Mouse (Mus musculus): ENCODE data around the gene Cdc42. TPM values are rescaled to one million over a fixed set of nuclear protein-coding genes. Genes with fewer than 3 reads are reported as not detected.

Gene Cdc42
- total RNA-seq (2021), result 100 to 1,000 TPM; 143 to 147 TPM
- long read RNA-seq, experiment 1, transcript Cdc42-202 (6 exons, 2,108 nt), result major isoform, 84 of 156 reads
- long read RNA-seq, experiment 1, transcript Cdc42-201 (6 exons, 1,448 nt), result minor isoform, 12 of 156 reads
- long read RNA-seq, experiment 1, partial matches to known transcripts, result 30 of 156 reads
- long read RNA-seq, experiment 1, other reads (novel, unspliced or antisense), result 30 of 156 reads
- long read RNA-seq, experiment 2, transcript Cdc42-201 (6 exons, 1,448 nt), result minor isoform, 10 of 83 reads
- long read RNA-seq, experiment 2, transcript Cdc42-202 (6 exons, 2,108 nt), result major isoform, 36 of 83 reads
- long read RNA-seq, experiment 2, partial matches to known transcripts, result 14 of 83 reads
- long read RNA-seq, experiment 2, other reads (novel, unspliced or antisense), result 23 of 83 reads

DNA sequence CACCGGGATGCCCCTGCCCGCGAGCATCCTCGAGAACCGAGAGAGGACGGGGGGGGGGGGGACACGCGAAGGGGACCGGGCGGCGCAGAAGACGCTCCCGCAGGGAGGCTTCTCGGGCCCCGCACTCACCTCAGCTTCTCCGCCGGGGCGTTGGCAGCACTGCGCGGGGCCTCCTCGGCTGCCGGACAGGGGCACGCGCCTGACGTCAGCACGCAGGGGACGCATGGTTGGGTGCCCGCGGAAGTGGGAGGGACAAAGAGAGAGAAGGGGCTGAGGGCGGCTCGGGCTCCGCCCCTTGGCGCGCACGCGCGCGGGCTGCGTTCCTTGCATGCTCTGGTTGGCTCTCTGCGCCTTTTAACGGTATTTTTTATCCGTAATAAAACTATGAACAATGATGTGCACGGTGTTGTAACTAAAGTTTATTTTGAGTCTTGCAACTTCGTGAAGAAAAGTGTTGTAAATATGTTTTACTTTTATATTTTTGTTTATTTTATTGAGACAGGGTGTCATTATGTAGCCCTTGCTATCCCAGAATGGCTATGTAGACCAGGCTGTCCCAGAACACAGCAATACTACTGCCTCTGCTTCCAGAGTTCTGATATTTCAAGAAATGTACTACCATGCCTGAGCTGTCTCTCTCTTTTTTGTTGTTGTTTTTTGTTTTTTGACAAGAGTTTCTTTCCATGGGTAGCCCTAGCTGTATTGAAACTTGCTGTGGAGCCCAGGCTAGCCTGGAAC lies at the start of gene Cdc42:
Gene Cdc42 (minus strand): TSS at position 204 of the 738 bp plus-strand sequence.
- peak; percentile 99 for DNase-seq

DNA sequence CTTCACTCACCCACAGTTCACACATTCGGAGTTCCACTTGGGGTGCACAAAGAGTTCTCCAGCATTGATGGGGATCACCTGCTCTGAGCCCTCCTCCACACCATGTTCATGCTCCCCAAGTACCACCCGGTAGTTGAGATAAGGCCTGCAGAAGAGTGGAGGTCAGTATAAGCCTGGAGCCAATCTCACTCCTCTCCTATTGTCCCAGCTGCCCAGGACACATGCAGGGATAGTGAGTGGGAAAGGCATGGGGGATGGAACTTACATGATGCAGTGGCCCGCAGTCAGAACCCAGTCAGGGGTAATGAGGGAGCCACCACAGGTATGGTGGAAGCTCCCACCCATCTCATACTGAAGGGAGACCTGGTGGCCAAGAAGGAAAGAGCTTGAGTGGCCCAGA lies 48.1 kb upstream of the Cdc42 start:
- no peak for DNase-seq

DNA sequence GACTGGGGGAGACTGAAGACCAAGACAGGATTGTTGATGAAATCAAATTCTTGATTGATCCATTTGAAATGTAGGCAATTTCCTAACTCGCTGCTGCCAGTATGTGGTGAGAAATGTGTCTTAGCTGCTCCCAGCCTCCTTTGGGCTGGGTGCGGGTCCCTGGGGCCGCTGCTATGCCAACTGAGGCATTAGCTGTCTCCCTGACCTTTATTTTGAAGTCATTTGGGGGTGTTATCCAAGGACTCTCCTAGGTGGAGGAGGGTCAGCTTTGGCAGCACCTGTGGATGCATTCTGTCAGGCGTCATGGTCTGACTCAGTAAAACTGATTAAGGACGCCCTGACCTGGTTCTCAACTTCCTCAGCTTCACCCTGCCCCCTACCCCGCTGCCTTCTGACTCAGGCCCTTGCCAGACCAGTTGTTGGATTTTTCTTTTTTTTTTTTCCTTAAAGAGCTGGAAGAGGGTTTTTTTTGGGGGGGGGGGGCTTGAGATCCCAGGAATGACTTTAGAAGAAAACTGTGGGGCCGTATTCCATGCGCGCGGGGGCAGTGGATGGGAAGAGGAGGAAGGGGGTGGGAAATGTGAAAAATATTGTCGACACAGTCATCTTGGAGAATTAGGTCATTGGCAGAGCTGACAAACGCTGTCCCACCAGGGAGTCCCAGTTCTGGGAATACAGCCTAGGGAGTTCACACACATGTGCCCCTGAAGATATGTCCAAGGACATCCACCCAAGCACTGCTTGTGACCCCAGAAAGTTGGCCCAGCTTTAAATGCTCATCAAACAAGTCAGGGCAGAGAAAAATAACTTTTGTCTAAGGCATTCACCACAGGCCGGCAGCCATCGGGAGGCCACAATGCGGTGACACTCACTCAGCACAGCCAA lies 39.4 kb upstream of the Cdc42 start:
- peak; percentile 78 to 87 for DNase-seq

DNA sequence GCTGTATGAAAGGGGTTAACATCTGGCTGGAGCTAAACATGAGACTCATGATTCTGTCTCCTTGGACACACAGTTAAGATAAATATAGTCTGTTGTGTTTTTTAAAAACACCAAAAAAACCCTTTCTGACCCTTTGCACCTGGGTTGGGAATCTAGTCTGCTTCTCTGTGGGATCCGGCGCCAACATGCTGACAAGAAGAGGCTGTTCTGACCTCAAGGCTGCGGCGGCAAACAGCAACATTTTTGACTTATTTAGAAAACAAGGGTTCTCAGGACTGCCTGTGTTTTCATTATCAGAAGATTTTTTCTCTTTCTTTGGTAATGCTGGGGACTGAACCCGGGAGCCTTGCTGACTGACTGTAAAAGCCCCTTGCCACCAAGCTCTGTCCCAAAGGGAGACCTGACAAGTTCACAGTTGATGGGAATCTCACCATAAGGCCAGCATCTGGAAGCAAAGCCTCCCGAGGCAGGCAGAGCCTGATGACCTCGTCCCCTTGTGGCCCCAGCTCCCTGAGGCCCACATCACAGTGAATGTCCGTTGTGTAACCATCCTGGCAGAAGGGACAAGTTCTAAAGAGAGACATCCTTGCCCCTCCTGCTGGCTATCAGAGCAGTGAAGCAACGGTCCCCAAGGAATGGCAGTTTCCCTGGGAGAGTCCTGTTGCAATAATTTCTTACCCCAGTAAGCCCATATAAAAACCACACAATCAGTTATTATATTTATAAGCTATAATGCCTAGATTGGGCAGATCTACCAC lies 36.0 kb upstream of the Cdc42 start:
- peak; percentile 74 to 87 for DNase-seq

DNA sequence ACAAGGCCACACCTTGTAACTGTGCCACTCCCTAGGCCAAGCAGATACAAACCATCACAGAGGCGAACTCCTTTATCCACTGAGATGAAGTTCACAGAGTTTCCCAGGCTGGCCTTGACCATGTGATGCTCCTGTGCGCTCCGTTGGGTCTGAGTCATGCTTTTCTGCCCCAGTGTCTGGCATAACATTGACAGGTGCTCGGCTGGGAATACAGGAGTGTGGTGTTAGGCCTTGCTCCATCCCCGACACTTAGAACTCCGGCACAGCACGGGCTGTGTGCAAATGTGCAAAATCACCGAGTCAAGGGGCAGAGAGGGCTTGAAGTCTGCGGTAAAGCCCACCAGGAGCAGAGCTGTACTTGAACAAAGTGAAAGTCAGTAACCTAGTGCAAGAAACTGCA lies 35.4 kb upstream of the Cdc42 start:
- DNase-seq, result no peak

DNA sequence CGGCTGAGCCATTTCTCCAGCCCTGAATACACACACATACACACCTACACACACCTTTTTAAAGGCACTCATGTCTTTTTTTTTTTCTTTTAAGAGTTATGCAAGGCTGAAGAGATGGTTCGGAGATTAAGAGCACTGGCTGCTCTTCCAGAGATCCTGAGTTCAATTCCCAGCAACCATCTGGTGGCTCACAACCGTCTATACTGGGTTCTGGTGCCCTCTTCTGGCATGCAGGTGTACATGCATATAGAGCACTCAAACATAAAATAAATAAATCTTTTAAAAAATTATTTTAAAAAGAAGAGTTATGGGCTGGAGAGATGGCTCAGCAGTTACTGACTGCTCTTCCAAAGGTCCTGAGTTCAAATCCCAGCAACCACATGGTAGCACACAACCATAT lies 33.8 kb upstream of the Cdc42 start:
- no peak for DNase-seq

DNA sequence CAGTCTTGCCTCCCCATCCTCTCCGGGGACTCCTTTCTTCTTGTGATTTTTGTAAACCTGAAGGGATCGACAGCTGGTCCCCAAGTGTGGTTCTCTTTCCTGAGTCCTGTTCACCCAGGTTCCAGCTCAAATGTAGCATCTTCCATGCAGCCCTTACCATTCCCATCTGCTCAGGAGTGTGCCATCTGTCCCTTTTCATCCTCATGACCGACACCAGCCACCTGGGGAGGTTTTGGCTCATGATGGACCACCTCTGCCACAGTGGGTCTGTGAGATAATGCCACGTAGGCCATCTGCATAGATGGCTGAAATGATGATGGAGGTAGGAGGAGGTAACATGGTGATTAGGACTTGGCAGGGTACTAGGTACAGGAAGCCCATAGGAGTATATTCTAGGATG lies 32.7 kb upstream of the Cdc42 start:
- DNase-seq, result no peak

DNA sequence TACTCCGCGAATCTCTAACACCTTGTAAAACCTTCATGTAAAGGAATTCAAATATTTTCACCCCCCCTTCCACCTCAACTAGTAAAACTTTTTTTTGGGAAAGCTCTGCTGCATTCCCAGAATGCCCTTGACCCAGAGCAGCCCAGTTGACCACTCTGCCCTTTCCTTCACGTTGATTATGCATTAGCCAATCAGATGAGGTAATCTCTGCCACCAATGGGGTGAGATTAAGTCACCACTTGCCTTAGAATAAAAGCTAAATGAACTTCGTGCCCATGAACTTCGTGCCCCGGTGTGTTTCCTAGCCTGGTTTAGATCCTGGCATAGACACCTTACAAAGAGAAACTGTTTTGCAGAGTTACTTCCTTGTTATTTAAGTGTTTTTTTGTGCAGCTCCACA lies 31.5 kb upstream of the Cdc42 start:
- DNase-seq, result peak; percentile 53 to 59

DNA sequence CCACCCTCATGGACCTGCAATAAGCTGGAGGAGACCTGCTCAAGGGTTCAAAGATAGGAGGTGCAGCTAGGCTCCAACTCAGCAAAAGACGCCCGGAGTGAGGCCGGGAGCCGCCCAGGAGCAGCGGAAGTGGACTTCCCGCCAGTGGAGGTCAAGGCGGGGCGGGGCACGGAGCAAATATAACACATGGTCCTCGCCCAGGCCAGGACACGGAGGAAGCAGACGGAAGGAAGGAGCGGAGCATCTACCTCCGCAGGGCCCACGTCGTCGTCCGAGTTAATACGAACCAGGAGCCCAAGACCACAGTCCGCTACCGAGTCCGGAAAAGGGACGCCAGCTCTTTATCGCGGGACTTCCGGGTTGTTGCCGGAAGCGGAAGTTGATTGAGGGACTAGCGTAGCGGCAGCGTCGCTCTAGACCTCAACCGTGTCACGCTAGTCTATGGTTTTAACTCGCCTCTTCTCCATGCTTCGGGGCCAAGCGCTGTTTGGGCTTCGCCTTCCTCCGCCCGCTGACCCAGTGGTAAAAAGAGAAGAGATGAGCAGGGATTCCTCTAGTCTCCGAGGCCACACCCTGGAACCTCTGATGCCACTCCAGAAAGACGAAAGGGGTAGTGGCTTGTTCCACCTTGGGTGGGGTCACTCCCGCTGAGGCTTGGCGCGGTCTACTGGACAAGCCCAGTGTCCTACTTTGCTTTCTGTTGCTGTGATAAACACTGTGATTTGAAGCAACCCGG lies 30.7 kb upstream of the Cdc42 start:
- DNase-seq, result peak; percentile 93 to 94

DNA sequence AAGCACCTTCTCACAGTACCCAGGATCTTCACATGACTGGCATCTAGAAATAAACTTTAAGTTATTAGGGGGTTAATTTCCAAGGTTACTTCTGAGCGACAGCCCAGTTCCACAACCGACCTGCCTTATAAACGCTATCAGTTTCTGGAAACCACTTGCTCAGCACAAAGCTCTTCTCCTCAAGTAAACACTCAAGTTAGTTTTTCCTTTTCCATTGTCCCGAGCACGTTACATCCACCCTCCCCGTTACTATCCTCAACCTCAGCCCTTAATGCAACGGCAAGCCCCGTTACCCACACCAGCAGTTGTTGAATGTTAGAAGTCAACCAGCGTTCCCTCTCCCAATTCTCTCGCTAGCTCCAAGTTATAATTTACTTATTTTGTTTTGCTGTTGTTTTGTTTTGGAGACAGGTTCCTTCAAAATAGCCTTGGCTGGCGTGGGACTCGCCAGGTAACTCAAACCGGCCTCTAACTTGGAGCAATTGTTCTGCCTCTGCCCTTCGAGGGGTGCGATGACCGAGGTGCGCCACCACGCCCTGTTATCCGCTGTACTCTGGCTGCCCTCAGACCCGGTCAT lies 30.1 kb upstream of the Cdc42 start:
- no peak for DNase-seq

DNA sequence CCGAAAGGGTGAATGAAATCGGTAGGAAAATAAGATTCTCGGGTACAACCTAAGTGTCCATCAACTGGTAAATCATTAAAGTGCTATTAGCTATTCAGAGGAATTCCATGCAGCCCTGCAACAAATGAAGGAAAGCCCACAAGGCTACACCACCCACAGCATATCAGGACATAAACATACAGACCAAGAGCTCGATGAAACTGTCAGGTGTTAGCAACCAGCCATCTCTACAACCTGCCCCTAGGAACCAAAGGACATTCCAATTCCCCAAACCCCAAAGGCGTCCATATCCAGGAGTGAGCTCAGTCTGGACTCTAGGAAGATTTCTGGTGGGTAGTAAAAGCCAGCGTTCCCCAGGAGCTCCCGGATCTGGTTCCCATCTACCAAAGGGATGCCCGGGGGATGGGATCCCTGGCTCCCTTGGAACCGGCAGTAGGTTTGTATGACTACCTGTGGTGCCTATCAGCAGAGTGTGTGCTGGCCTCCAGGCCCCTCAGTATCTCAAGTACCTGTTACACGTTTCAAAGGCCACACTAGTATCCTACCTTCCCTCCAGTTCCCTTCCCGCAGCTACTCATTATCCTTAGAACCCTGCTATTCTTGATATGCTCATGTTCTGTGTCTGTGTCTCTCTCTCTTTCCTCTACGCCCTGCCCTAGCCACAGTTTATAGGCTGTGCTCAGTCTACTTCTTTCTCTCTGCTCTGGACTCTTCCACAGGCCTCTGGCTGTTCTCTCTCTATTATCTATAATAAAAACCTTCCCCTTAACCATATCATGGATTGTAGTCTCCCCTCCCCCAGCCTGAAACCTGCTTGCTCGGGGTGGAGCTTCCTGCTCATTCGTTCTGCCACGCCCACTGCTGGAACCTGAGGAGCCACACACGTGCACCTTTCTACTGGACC lies 23.4 kb upstream of the Cdc42 start:
- DNase-seq, result no peak

DNA sequence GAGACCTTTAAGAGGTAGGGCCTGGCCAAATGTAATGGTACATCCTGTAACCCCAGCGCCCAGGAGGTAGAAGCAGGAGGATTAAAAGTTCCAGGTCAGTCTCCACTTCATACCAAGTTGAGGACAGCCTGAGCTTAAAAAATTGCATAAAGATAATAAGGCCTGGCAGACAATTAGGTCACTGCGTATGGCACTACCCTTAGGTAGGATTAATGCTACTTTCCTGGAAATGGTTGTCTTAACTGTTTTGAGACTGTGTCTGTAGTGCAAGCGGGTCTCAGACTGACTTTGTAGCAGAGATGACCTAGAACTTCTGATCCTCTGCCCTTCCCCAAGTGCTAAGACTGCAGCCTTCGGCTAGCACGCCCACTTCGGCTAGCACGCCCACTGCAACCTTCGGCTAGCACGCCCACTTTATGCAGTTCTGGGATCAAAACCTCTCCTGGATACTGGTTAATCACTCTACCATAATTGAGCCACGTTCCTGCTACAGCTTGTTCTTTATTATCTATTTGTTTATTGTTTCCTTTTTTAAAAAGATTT lies 22.3 kb upstream of the Cdc42 start:
- DNase-seq, result no peak

DNA sequence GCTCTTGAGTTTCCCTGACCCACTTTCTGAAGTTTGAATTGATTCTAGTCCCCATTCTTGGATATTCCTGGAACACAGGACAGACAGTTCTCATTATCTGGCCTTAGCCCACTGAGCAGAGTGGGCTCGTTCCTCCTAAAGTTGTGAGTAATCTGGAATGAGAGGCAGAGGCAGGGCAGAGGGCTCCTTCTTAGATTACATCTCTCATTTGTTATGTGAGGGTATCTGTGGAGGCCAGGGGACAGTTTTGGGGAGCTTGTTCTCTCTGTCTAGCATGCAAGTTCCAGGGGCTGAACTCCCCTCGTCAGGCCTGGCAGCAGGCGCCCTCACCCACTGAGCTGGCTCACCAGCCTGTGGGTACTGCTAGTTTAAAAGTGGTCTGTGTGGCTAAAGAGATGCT lies 21.6 kb upstream of the Cdc42 start:
- DNase-seq, result no peak

DNA sequence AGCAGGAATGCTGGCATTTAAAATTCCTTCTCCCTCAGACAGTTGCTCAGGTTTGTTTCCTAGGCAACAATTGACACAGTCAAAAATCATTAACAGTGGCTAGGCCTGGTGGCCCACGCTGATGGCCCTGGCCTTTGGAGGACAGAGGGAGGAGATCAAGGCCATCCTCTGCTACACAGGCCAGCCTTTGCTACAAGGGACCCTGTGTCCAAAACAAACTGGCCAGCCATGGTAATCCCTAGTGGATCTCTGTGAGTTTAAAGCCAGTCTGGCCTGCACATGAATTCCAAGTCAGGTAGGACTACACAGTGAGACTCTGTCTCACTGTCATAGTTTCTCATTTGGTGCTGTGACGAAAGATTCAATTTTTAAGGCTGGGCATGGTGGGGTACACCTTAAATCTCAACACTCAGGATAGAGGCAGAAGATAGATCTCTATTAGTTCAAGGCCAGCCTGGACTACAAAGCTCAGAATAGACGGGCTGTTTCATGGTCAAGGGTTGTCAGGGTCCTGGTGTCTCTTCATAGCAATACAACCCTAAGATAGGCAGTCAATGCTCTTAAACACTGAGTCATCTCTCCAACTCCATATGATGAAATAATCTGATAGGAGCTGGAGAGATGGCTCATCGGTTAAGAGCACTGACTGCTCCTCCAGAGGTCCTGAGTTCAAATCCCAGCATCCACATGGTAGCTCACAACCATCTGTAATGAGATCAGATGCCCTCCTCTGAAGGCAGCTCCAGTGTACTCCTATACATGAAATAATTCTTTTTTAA lies 20.2 kb upstream of the Cdc42 start:
- DNase-seq, result no peak

DNA sequence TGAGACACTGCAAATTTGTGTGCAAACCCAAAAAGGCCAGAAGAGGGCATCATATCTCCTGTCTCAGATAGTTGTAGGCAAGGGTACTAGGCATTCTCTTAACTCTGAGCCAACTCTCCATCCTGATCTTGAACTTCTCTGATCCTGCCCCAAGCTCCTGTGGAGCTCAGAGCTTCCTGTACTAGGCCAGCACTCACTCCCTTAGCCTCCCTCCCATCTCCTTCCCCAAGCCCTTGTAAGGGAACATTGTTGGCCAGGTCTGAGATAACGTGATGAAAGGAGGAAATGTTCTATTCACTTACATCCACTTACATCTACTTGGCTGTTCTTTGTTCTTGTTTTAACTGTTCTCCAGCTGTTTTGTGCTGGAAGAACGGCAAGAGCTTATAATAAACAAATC lies 19.3 kb upstream of the Cdc42 start:
- no peak for DNase-seq

DNA sequence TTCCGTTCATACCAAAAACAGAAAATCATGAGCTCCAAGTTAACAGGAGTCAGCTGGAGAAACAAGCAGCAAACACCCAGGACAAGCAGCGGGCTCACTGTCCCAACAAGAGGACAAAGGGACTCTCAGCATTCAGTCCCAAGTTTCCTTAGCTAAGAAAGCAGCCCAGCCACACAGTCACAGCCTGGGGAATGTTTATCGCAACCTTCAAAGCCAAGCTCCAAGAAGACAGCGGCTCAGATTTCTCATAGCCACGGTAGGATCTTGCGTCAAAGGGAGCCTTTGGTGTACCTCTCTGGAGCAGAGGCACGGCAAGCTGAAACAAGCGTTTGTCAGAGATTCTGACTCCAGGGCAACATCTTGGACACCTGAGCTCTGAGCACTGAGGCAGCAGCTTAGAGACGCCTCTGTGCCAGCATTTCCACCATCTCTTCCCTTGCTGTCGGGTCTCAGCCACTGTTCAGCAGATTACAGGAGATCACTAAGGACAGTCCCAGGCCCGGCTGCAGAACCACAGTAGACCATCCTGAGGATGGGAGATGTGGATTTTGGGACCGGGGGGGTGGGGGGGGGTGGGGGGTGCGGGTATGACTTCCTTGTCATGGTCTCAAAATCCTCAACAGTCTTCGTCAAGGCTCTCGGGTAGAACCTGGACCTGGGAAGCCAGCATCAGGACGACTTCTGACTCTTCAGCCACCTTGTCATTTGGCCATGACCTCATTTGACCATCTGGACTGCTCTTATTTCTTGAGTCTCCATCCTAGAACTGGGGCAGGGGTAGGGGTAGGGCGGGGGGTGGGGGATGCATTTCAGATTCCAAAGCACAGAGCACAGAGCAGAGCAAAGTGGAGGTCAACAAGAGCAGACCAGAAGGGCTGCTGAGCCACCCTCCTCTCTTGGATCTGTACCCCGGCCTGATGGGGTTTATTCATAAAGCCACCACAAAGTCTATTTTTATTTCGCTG lies 18.1 kb upstream of the Cdc42 start:
- peak in 1 of 2 experiments; percentile 29 for DNase-seq

DNA sequence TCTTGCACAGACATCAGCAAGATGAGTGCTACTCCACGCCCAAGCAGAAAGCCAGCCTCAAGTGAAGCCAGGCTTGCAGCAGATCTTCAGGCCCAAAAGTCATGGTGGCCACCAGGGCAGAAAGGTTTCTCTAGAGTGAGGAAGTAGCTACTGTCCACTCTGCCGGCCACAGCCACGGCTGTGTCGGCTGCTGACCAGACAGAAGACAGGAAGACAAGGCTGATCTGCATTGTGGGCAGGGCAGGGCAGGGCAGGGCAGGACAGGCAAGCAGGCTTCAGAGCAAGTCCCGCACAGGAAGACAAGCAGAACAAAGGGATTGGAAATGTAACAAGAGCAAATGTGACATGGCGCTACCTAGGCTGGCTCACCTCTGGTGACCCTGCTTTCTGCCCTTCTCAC lies 16.2 kb upstream of the Cdc42 start:
- DNase-seq, result peak; percentile 39 to 61

Data from heart, adult 18-20 months (tissue).